Mouse (Mus musculus) small intestine, adult 2 months (tissue): ENCODE data around the gene Zc3h12d.

Source experiments
- CTCF ChIP-seq: fragments of 200-500 bp; IDR thresholded peaks from 2 replicates; pipeline ENCODE4 v1.5.1; 2012; ENCODE audit warnings: low read depth, mild to moderate bottlenecking, control low read depth, inconsistent platforms, low read length, moderate library complexity, mixed read lengths; ENCODE audit not compliant: insufficient replicate concordance, insufficient read length; ENCODE audit errors: extremely low read depth
- POLR2A ChIP-seq: fragments of 200-500 bp; IDR thresholded peaks from 2 replicates; pipeline ENCODE4 v1.6.1; 2012; ENCODE audit warnings: low read depth, mild to moderate bottlenecking, control low read depth, inconsistent platforms, low read length, moderate library complexity

GRCm38 (mm10) chr10:7819156-7819555, 13.1 kb upstream of the Zc3h12d start:
- TF ChIP-seq CTCF (no peak), POLR2A (no peak)
